Comparison of ENCODE assay signal across 14 mouse cellular contexts in the genomic region with DNA sequence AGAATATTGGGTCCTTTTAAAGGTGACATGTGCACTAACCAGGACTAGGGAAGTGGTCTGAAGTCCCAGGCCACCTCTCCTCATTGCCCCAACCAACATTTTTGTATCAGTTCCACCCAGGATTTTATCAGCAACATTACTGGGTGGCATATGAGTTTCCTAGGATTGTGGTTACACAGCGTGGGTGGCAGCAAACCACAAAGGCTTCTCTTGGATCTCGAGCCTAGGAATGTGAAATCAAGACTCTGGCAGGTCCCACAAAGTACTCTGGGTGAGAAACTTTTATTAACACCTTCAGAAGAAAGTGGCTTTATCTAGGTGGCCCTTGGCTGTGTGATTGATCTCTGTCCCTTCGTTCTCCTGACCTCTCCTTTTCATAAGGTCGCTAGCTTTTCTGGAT. TPM values are rescaled to one million over a fixed set of nuclear protein-coding genes. Genes with fewer than 3 reads are reported as not detected.
DNase-seq lines count a peak whose midpoint lies in the region; ATAC-seq and TF ChIP-seq lines count a peak whose summit lies in the region.
"Had no signal": no experiment of that assay in that cellular context is flagged by ENCODE, and none has a peak within 500 bp of the region (broad histone marks: within the 10 kb centered on the region; RNA-seq: fewer than 3 reads in every experiment).

No protein-coding gene starts in this region.

- DNase-seq in heart, postnatal 36 days = no peak
- no peak for DNase-seq in lung, postnatal 0 days (ENCODE audit: low spot score)
- no peak for DNase-seq in lung, postnatal 4 days
- DNase-seq in embryonic facial prominence, embryonic 14.5 days (ENCODE audit: low spot score) = no peak
- no peak for DNase-seq in kidney, adult 11 months
- DNase-seq: cerebellum, adult 18-20 months; kidney, adult 2 months; left cerebral cortex, postnatal 4 days; liver, postnatal 0 days had no signal

- peaks cover 55% of the 10 kb centered on the region for H3K4me1 ChIP-seq in heart, embryonic 15.5 days (replicated peaks)
- peaks cover 10% of the 10 kb centered on the region; the same call in 1 of the 2 replicates for H3K4me1 ChIP-seq in lung, postnatal 0 days (ENCODE audit: insufficient read depth, low read depth, low read length)
- peaks cover 50% of the 10 kb centered on the region for H3K4me1 ChIP-seq in embryonic facial prominence, embryonic 14.5 days (ENCODE audit: control insufficient read depth, insufficient read depth, low read length)
- peaks cover 30% of the 10 kb centered on the region for H3K4me1 ChIP-seq in stomach, embryonic 16.5 days (ENCODE audit: control insufficient read depth, insufficient read depth, low read length)

- H3K4me2 ChIP-seq in heart, embryonic 15.5 days = no peak overlapping the region
- no peak overlapping the region for H3K4me2 ChIP-seq in lung, postnatal 0 days (replicated peaks; ENCODE audit: low read depth, low read length)
- no peak overlapping the region for H3K4me2 ChIP-seq in embryonic facial prominence, embryonic 14.5 days (ENCODE audit: low read depth, low read length)
- H3K4me2 ChIP-seq in stomach, embryonic 16.5 days (ENCODE audit: low read depth, low read length) = no peak overlapping the region
- H3K4me2 ChIP-seq: hindbrain, embryonic 14.5 days had no signal

- TF ChIP-seq EP300 in lung, postnatal 0 days (IDR thresholded peaks at IDR 0.05) = no peak

- peak overlapping the region; percentile 96 for H3K27ac ChIP-seq in heart, embryonic 15.5 days
- H3K27ac ChIP-seq in lung, postnatal 0 days (ENCODE audit: low read length) = 0 out of 2 replicates have a peak overlapping the region, but pooled peaks have one; percentile 11
- peak overlapping the region; percentile 82 for H3K27ac ChIP-seq in embryonic facial prominence, embryonic 14.5 days (replicated peaks; ENCODE audit: low read depth, low read length)
- peak overlapping the region; percentile 84; the same call in 1 of the 2 replicates for H3K27ac ChIP-seq in stomach, embryonic 16.5 days (ENCODE audit: low read length)
- H3K27ac ChIP-seq: hindbrain, embryonic 14.5 days had no signal

- no peak overlapping the region for H3K9ac ChIP-seq in heart, embryonic 15.5 days
- no peak overlapping the region for H3K9ac ChIP-seq in lung, postnatal 0 days (replicated peaks; ENCODE audit: low read depth)
- H3K9ac ChIP-seq in embryonic facial prominence, embryonic 14.5 days (ENCODE audit: low read depth, low read length) = no peak overlapping the region
- no peak overlapping the region for H3K9ac ChIP-seq in stomach, embryonic 16.5 days (ENCODE audit: low read length)
- H3K9ac ChIP-seq: hindbrain, embryonic 14.5 days; liver, postnatal 0 days had no signal

- no peaks in the 10 kb centered on the region for H3K9me3 ChIP-seq in heart, embryonic 15.5 days (replicated peaks)
- H3K9me3 ChIP-seq in lung, postnatal 0 days (ENCODE audit: low read length) = no peaks in the 10 kb centered on the region
- H3K9me3 ChIP-seq in embryonic facial prominence, embryonic 14.5 days (ENCODE audit: control insufficient read depth, low read length) = no peaks in the 10 kb centered on the region
- no peaks in the 10 kb centered on the region for H3K9me3 ChIP-seq in stomach, embryonic 16.5 days (replicated peaks; ENCODE audit: control insufficient read depth, low read length)

- WGBS in heart, embryonic 15.5 days = 49% methylated on average over 4 of the region's 4 CpGs
- WGBS in lung, postnatal 0 days = 46% methylated on average over 4 of the region's 4 CpGs
- 43% methylated on average over 4 of the region's 4 CpGs for WGBS in embryonic facial prominence, embryonic 14.5 days
- WGBS in stomach, embryonic 16.5 days = 54% methylated on average over 4 of the region's 4 CpGs

- intact Hi-C loops in heart, postnatal 36 days (cut with DNase I) = loop anchor here (5.0 kb wide), 1 partner anchor 163 kb away; no protein-coding TSS in a partner anchor

- no peaks in the 10 kb centered on the region for H3K36me3 ChIP-seq in heart, embryonic 15.5 days
- H3K36me3 ChIP-seq in lung, postnatal 0 days (ENCODE audit: insufficient read depth, low read length) = no peaks in the 10 kb centered on the region
- no peaks in the 10 kb centered on the region for H3K36me3 ChIP-seq in embryonic facial prominence, embryonic 14.5 days (ENCODE audit: control insufficient read depth, insufficient read depth, low read length)
- no peaks in the 10 kb centered on the region for H3K36me3 ChIP-seq in stomach, embryonic 16.5 days (ENCODE audit: control insufficient read depth, insufficient read depth, low read length)

- TF ChIP-seq CTCF in lung, postnatal 0 days (IDR thresholded peaks at IDR 0.05) = no peak

- H3K4me3 ChIP-seq in heart, embryonic 15.5 days = no peak overlapping the region
- no peak overlapping the region for H3K4me3 ChIP-seq in lung, postnatal 0 days (ENCODE audit: low read depth, low read length)
- H3K4me3 ChIP-seq in embryonic facial prominence, embryonic 14.5 days (ENCODE audit: low read depth, low read length) = no peak overlapping the region
- no peak overlapping the region for H3K4me3 ChIP-seq in stomach, embryonic 16.5 days (replicated peaks; ENCODE audit: low read length)

- H3K27me3 ChIP-seq in heart, embryonic 15.5 days = no peaks in the 10 kb centered on the region
- H3K27me3 ChIP-seq in lung, postnatal 0 days (replicated peaks; ENCODE audit: insufficient read depth, low read length) = no peaks in the 10 kb centered on the region
- H3K27me3 ChIP-seq in embryonic facial prominence, embryonic 14.5 days (replicated peaks; ENCODE audit: control insufficient read depth, insufficient read depth, low read length) = no peaks in the 10 kb centered on the region
- no peaks in the 10 kb centered on the region for H3K27me3 ChIP-seq in stomach, embryonic 16.5 days (ENCODE audit: control insufficient read depth, insufficient read depth, low read length)

- no peak for ATAC-seq in heart, embryonic 15.5 days (replicated peaks; ENCODE audit: insufficient number of reproducible peaks, insufficient read depth, low FRiP score, low read depth)
- no peak for ATAC-seq in lung, postnatal 0 days
- no peak for ATAC-seq in embryonic facial prominence, embryonic 14.5 days (ENCODE audit: low read depth)
- no peak for ATAC-seq in stomach, embryonic 16.5 days (ENCODE audit: insufficient read depth, low FRiP score)
- no peak for ATAC-seq in inflammation-experienced regulatory T-cells, adult 6 months
- ATAC-seq: CD4-positive, CD25-positive, alpha-beta regulatory T cell, adult 4 months had no signal

RNA-seq across cellular contexts. Expression of a gene that starts 34.7 kb away (rescaled TPM):
- 90.2 and 101 TPM in 2 replicates for polyA plus RNA-seq in heart, embryonic 15.5 days (2015; fragmentation: Nextera tagmentation; extraction: Ambion mirVana)
- 10 to 100 TPM; 29.9 to 44.8 TPM for total RNA-seq in heart, postnatal 36 days (2021)
- 80.4 and 86.7 TPM in 2 replicates for polyA plus RNA-seq in lung, postnatal 0 days (2015; fragmentation: Nextera tagmentation; extraction: Ambion mirVana)
- 62.9 and 75.4 TPM in 2 replicates for polyA plus RNA-seq in embryonic facial prominence, embryonic 14.5 days (2014; fragmentation: Nextera tagmentation; extraction: Ambion mirVana)
- 52.8 and 56.1 TPM in 2 replicates for polyA plus RNA-seq in stomach, embryonic 16.5 days (2015; fragmentation: Nextera tagmentation; extraction: Ambion mirVana)
- 1 to 10 TPM in 2 of 3 experiments, under 1 TPM in 1; 0.53 to 2.9 (median 1.2) TPM for polyA plus RNA-seq in inflammation-experienced regulatory T-cells, adult 6 months (2017; shearing (Covaris generic))

Comparison
In these comparisons a context has a peak if more than half of its experiments do, and no peak if none do; other contexts are left out.
1. H3K27ac ChIP-seq: peak in every context shown above with its lines; median percentile 96 in heart, embryonic 15.5 days; 84 in stomach, embryonic 16.5 days; 82 in embryonic facial prominence, embryonic 14.5 days; 11 in lung, postnatal 0 days.
2. RNA of a gene that starts 34.7 kb away (polyA plus RNA-seq): 90.2 to 101 TPM in heart, embryonic 15.5 days, 80.4 to 86.7 TPM in lung, postnatal 0 days, 62.9 to 75.4 TPM in embryonic facial prominence, embryonic 14.5 days and 52.8 to 56.1 TPM in stomach, embryonic 16.5 days; 0.53 to 2.9 TPM in inflammation-experienced regulatory T-cells, adult 6 months; every median in the first group is over 10 times any median in the second.